Mouse (Mus musculus) embryonic facial prominence, embryonic 11.5 days (tissue): Measurements from ENCODE around the gene Maml3. TPM values are rescaled to one million over a fixed set of nuclear protein-coding genes. Genes with fewer than 3 reads are reported as not detected.

Experiments
- ATAC-seq: fragments of 200-750 bp; cut with Nextera tagmentation; replicated peaks from 2 replicates; pipeline ENCODE4 v1.8.0; 2017; ENCODE audit warnings: low read depth; ENCODE audit not compliant: insufficient number of reproducible peaks, low FRiP score, low TSS enrichment
- DNase-seq: peaks from one replicate; pipeline ENCODE4 v3.0.0-alpha.2; 2015; ENCODE audit warnings: low spot score
- H3K27ac ChIP-seq: fragments of 300-500 bp; sonication (generic); replicated peaks from 2 replicates; pipeline ENCODE4 v1.5.1; 2014; ENCODE audit warnings: mild to moderate bottlenecking, low read depth, low read length, control low read depth
- H3K27me3 ChIP-seq: fragments of 300-500 bp; sonication (generic); 2 replicates; pipeline ENCODE4 v1.6.1; 2014; ENCODE audit warnings: mild to moderate bottlenecking, low read length, moderate library complexity, mixed read lengths; ENCODE audit not compliant: control insufficient read depth, insufficient read depth
- H3K36me3 ChIP-seq: fragments of 300-500 bp; sonication (generic); replicated peaks from 2 replicates; pipeline ENCODE4 v1.6.1; 2014; ENCODE audit warnings: low read depth, mild to moderate bottlenecking, low read length, moderate library complexity, mixed read lengths; ENCODE audit not compliant: control insufficient read depth, insufficient read depth
- H3K4me1 ChIP-seq: fragments of 300-500 bp; sonication (generic); 2 replicates; pipeline ENCODE4 v1.6.1; 2014; ENCODE audit warnings: low read length, mixed read lengths; ENCODE audit not compliant: control insufficient read depth, insufficient read depth
- H3K4me2 ChIP-seq: fragments of 300-500 bp; sonication (generic); 2 replicates; pipeline ENCODE4 v1.6.1; 2014; ENCODE audit warnings: low read depth, mild to moderate bottlenecking, control low read depth, low read length, moderate library complexity
- H3K4me3 ChIP-seq: fragments of 300-500 bp; sonication (generic); 2 replicates; pipeline ENCODE4 v1.5.1; 2014; ENCODE audit warnings: low read depth, low read length, control low read depth
- H3K9ac ChIP-seq: fragments of 300-500 bp; sonication (generic); replicated peaks from 2 replicates; pipeline ENCODE4 v1.6.1; 2014; ENCODE audit warnings: mild to moderate bottlenecking, control low read depth, low read length
- H3K9me3 ChIP-seq: fragments of 300-500 bp; sonication (generic); replicated peaks from 2 replicates; pipeline ENCODE4 v1.6.1; 2016; ENCODE audit warnings: mild to moderate bottlenecking, low read length, inconsistent platforms, mixed read lengths; ENCODE audit not compliant: control insufficient read depth
- WGBS: fragments of 180-500 bp; shearing (Covaris S2); extraction: QIAGEN DNeasy Blood & Tissue Kit; methylation state at CpG from one replicate; pipeline ENCODE4 v1.1.7; 2014; 5-methylcytosine and 5-hydroxymethylcytosine counted together
- polyA plus RNA-seq: library from polyadenylated mRNA; unstranded; fragments of >200 nt; fragmentation: Nextera tagmentation; extraction: Ambion mirVana; gene quantifications from 2 replicates; pipeline ENCODE4 v1.2.1, GENCODE M21; 2014

Gene Maml3
- polyA plus RNA-seq, 1 experiment from 2014 or later = 4.4 TPM

DNA sequence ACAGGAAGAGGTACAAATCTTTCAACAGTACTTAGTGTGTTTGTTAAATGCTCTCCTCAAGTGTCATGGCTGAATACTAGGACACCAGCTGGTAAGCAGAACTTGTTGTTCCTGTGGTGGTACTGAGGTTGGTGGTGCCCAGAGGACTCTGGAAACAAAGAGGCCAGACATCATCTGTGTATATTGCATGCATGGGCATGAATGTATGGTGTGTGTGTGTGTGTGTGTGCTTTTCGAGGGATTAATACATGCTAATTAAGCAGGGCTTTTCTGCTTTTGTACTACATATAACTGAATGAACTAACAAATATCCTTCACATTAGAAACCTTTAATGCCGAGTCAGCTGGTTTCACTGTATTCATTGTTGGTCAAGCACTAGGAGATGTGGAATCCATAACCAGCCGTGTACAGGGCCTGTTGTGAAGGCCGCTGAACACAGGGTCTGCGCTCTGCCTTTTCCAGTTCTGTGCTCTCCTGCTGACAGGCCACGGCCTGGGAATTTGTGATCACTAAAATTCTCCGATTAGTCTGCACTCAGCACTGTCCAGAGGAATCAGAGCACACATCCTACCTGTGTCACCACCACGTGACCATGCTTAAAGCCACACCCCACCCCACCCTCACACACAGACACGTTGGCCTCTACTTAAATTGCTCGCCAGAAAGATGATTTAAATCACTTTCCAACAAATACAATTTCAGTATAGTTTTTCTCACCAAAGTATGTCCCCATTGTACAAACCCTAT is 197.6 kb downstream of the Maml3 start:
- peaks cover 4% of the 10 kb centered on the region for H3K4me1 ChIP-seq
- ATAC-seq (no peak), DNase-seq (peak; percentile 20)
- no peak overlapping the region for H3K9ac ChIP-seq
- no peaks in the 10 kb centered on the region for H3K9me3 ChIP-seq
- H3K4me3 ChIP-seq = no peak overlapping the region
- WGBS = 53% methylated on average over 10 of the region's 10 CpGs
- H3K27ac ChIP-seq = no peak overlapping the region
- no peak overlapping the region for H3K4me2 ChIP-seq
- no peaks in the 10 kb centered on the region for H3K36me3 ChIP-seq
- no peaks in the 10 kb centered on the region for H3K27me3 ChIP-seq

DNA sequence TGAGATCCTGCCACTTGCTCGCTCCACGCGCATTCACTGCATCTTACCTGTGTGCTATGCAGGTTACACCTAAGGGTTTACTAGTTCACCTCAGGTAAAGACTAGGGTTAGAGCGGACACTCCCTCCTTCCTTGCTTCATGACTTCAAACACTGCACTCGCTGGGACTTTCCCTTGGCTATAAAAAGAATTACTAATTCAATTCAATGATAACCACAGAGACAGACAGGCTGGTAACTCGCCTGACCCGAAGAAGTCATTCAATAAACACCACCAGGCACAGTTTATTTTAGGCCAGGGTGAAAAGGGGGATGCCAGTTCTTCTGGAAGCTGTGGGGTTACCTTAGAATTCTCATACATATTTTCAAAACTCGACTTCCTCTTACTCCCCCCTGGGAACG is 199.0 kb downstream of the Maml3 start:
- 76% methylated on average over 9 of the region's 9 CpGs for WGBS
- H3K9ac ChIP-seq = no peak overlapping the region
- H3K27me3 ChIP-seq = no peaks in the 10 kb centered on the region
- no peaks in the 10 kb centered on the region for H3K36me3 ChIP-seq
- DNase-seq (no peak), ATAC-seq (no peak)
- H3K9me3 ChIP-seq = no peaks in the 10 kb centered on the region
- H3K4me3 ChIP-seq = no peak overlapping the region
- H3K4me1 ChIP-seq = peaks cover 3% of the 10 kb centered on the region; the same call in 1 of the 2 replicates
- H3K27ac ChIP-seq = no peak overlapping the region
- H3K4me2 ChIP-seq = no peak overlapping the region

DNA sequence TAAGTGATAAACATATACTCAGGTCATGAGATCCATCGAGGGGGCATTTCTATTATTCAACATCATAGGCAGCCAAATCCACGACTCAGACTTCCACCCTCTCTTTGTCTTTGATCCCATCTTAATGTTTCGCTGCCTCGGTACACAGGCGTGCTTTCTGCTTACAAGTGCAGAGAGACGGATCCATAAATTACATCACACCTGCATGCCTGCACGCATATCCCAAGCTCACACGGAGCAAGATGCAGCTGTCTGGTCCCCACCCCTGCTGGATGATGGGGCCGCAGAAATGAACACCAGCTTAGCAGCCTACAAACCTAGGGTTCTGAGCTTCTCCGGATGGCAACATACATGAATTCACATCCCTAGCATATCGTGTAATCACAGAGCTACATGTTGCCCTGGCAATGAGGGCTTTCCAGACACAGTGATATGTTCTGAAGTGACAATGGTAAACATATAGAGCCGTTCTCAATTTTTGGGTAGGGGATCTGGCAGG is 200.5 kb downstream of the Maml3 start:
- Histone ChIP-seq H3K27ac (no peak overlapping the region), H3K9ac (no peak overlapping the region), H3K4me3 (no peak overlapping the region), H3K4me1 (peaks cover 3% of the 10 kb centered on the region; the same call in 1 of the 2 replicates), H3K4me2 (no peak overlapping the region), H3K27me3 (no peaks in the 10 kb centered on the region), H3K36me3 (no peaks in the 10 kb centered on the region), H3K9me3 (no peaks in the 10 kb centered on the region)
- DNase-seq (no peak), ATAC-seq (no peak)
- WGBS = 83% methylated on average over 12 of the region's 12 CpGs

DNA sequence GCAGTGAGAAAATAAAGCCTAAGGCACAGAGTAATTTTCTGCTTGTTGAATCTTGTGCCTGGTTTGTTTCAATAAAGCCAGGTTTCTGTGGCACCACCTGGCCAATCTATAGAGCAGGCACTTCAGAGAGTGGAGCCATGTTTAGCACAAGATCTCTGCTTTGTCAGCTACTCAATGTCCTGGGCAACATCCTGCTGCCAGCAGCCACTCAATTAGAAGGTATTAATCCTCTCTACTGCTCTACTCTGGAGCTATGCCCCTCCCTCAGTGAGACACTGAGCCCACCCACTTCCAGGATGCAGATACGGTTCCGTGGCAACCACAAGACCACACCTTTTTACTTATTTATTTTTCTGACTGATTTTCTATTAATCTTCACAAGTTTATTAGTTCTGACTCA is 203.7 kb downstream of the Maml3 start:
- DNase-seq = peak; percentile 30
- Histone ChIP-seq H3K4me2 (no peak overlapping the region), H3K36me3 (no peaks in the 10 kb centered on the region), H3K27ac (no peak overlapping the region), H3K4me3 (no peak overlapping the region), H3K9ac (no peak overlapping the region), H3K9me3 (no peaks in the 10 kb centered on the region), H3K4me1 (peaks cover 3% of the 10 kb centered on the region; the same call in 1 of the 2 replicates), H3K27me3 (no peaks in the 10 kb centered on the region)
- ATAC-seq = 0 out of 2 replicates have a peak, but pooled peaks have one; percentile 20
- WGBS = 44% methylated on average over 2 of the region's 2 CpGs

DNA sequence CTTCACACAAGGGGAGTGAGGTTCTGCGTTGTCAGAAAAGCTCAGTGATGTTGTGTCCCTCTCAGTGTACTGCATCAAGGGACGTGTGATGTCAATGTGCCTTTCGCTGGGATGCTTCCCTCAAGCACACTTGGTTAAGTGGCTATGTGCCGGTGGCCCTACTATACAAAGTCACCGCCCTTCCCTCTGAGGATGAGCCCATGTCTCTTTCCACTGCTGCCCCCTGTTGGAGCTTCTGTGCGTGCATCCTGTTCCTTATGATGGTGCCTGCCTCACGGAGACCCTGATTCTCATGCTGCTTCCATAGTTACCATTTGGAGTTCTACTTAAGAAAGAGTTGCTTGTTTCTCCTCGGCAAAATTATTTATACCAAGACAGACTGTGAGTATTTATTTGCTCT is 210.4 kb downstream of the Maml3 start:
- no peak overlapping the region for H3K27ac ChIP-seq
- H3K4me1 ChIP-seq = no peaks in the 10 kb centered on the region
- H3K4me2 ChIP-seq = no peak overlapping the region
- H3K9ac ChIP-seq = no peak overlapping the region
- no peaks in the 10 kb centered on the region for H3K36me3 ChIP-seq
- no peaks in the 10 kb centered on the region for H3K27me3 ChIP-seq
- 66% methylated on average over 8 of the region's 8 CpGs for WGBS
- H3K9me3 ChIP-seq = no peaks in the 10 kb centered on the region
- ATAC-seq = no peak
- no peak overlapping the region for H3K4me3 ChIP-seq
- no peak for DNase-seq

DNA sequence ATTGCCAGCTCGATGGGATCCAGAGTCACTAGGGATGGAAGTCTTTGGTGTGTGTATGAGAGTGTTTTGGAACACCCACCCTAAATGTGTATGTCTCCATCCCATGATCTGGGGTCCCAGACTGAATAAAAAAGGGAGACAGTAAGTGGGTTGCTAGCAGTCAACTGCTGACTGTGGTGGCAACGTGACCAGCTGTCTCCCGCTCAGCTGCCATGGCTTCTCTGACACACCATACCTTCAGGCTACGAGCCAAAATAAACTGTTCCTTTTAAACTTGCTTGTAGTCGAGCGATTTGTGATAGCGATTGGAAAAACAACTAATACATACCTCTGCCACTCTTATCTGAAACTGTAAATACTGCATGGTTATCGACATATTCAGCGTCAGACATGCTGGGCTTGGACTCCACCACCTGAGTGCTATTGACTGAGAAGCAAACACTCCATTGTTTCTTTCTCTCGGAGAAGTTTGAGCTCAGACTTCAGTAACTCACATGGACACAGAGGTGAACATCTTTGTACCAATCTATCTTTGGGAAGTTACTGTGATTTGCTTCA is 213.2 kb downstream of the Maml3 start:
- no peaks in the 10 kb centered on the region for H3K9me3 ChIP-seq
- H3K4me3 ChIP-seq = no peak overlapping the region
- no peak overlapping the region for H3K4me2 ChIP-seq
- ATAC-seq (no peak), DNase-seq (no peak)
- H3K9ac ChIP-seq = no peak overlapping the region
- 83% methylated on average over 10 of the region's 10 CpGs for WGBS
- H3K27me3 ChIP-seq = no peaks in the 10 kb centered on the region
- peaks cover 6% of the 10 kb centered on the region; the same call in 1 of the 2 replicates for H3K4me1 ChIP-seq
- H3K36me3 ChIP-seq = no peaks in the 10 kb centered on the region
- no peak overlapping the region for H3K27ac ChIP-seq

DNA sequence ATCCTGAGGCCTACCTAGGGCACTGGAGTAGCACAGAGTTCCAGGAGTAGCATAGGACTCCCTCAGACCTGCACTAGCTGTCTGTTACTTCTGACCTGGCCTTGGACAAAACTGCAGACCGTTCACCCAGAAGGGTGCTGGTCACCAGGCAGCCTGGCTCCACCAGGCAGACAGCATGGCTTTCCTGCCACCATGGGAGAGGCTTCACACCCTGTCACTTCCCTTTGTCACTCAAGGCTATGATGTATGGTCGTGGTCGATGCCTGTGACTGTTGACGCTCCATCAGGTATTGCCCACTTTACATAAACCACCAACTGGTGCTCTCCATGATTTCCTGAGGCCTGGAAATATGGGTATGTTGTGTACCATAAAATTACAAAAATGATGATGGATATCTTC is 214.7 kb downstream of the Maml3 start:
- Histone ChIP-seq H3K36me3 (no peaks in the 10 kb centered on the region), H3K9me3 (no peaks in the 10 kb centered on the region), H3K4me2 (no peak overlapping the region), H3K27me3 (no peaks in the 10 kb centered on the region), H3K9ac (no peak overlapping the region), H3K4me1 (peaks cover 6% of the 10 kb centered on the region; the same call in 1 of the 2 replicates), H3K4me3 (no peak overlapping the region), H3K27ac (no peak overlapping the region)
- ATAC-seq = no peak
- no peak for DNase-seq
- WGBS = 75% methylated on average over 4 of the region's 4 CpGs

DNA sequence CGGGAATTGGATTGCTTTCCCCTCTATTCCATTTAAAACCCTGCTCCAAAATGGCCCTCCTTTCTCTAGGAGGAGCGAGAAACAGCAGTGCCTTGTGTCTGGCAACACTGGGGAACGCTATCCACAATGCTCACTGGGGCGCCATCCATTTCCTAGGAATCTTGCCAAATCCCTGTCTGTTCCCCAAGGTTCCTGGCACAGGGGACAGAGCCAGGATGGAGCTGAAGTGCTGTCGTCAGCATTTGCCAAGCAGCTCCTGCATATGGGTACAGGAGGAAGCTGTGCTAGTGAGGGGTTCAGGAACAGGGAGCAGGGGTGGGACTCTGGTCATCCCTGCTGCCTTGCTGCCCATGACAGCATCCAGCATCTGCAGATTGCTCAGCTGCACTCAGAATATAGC is 215.1 kb downstream of the Maml3 start:
- H3K27ac ChIP-seq = no peak overlapping the region
- DNase-seq (no peak), ATAC-seq (no peak)
- 75% methylated on average over 5 of the region's 5 CpGs for WGBS
- H3K36me3 ChIP-seq = no peaks in the 10 kb centered on the region
- H3K4me1 ChIP-seq = peaks cover 6% of the 10 kb centered on the region; the same call in 1 of the 2 replicates
- H3K9ac ChIP-seq = no peak overlapping the region
- no peaks in the 10 kb centered on the region for H3K9me3 ChIP-seq
- H3K27me3 ChIP-seq = no peaks in the 10 kb centered on the region
- no peak overlapping the region for H3K4me2 ChIP-seq
- H3K4me3 ChIP-seq = no peak overlapping the region
